Mouse (Mus musculus) left cerebral cortex, adult 2 months (tissue): Measurements from ENCODE around the gene St6galnac3. TPM values are rescaled to one million over a fixed set of nuclear protein-coding genes. Genes with fewer than 3 reads are reported as not detected.
"Not testable (repeated sequence)": the region's sequence is repeated elsewhere in the genome, so short reads cannot be mapped to it uniquely, and the experiment has no call there.

ENCODE experiments used
- DNase-seq, 2 experiments: peaks; one replicate each; pipeline ENCODE4 v3.0.0; 2021 to 2022; ENCODE audit warnings: low spot score in 2 of 2, mixed read lengths in 1 of 2; ENCODE audit errors: extremely low spot score in 1 of 2
- H3K27ac ChIP-seq: fragments of 200-600 bp; 2 replicates; pipeline ENCODE4 v1.8.1; 2022
- H3K4me3 ChIP-seq: fragments of 200-600 bp; 2 replicates; pipeline ENCODE4 v1.8.1; 2022
- CTCF ChIP-seq: fragments of 200-600 bp; IDR thresholded peaks from 2 replicates; pipeline ENCODE4 v1.8.1; 2022; ENCODE audit warnings: antibody characterized with exemption, mild to moderate bottlenecking, moderate library complexity
- intact Hi-C: fragments of 180-260 bp; cut with DNase I; formaldehyde crosslinking; loops from one replicate; pipeline ENCODE4 v1.15.1; 2025
- long read RNA-seq, 2 experiments: library from polyadenylated mRNA; stranded (forward); transcript quantifications; one replicate each; pipeline ENCODE4 v2.0.0; 2021; ENCODE audit warnings: borderline mapping rate in 2 of 2
- total RNA-seq, 2 experiments: library from RNA; stranded (reverse); gene quantifications; 2 replicates each; pipeline ENCODE4 v1.2.3; 2021

The St6galnac3 gene
- 10 to 100 TPM; 17.1 to 18.8 TPM for total RNA-seq
- long read RNA-seq, experiment 1, partial matches to known transcripts, result 0 of 3 reads
- long read RNA-seq, experiment 1, other reads (novel, unspliced or antisense), result 3 of 3 reads
- long read RNA-seq, experiment 2, partial matches to known transcripts, result 0 of 1 reads
- long read RNA-seq, experiment 2, other reads (novel, unspliced or antisense), result 1 of 1 reads

DNA sequence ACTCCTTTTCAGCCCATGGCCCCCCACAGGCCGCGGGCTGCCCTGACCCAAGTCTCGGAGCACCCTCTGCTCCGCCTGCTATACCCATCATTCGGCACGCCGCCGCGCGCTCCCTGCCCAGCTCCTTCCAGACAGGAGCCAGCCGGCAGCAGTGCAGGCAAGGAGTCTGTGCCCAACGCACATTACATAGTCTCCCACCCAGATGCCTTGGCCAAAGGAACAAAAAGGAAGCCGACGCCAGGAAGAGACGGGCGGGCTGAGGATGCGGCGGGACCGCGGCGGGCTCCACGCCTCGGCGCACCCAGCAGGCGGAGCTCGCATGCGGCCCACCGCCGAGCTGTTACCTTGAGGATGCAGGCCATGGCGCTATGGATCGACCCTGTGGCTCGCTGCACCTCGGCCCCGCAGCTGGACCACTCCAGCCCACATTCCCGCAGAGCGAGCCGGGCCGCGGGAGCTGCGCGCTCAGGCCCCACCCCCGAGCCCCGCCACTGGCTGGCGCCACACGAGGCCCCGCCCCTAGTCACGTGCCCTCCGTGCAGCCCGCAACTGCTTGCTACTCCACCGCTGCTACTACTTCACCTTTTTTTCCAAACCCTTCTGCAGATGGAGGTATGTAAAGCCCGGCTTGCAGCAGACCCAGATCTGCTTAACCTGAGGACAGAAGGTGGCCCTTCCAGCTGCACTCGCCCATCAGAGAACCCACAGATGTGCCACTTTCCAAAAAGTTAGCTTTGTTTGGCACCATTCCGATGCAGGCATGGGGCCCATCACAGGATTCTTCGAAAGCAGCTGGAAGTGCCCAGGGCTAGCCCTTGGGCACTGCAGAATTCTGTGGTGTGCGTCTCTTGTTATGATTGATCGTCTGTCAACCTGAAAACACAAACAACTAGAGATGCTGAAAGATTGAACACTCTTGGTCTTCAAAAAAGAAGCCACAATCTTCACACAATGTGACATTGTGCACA is at the start of gene St6galnac3:
Gene St6galnac3 (minus strand): TSS at position 474 of the 968 bp plus-strand sequence.
- DNase-seq, result peak; percentile 85 to 87
- Histone ChIP-seq H3K4me3 (peak within 1 kb of the TSS; percentile 93), H3K27ac (peak within 1 kb of the TSS; percentile 84)
- TF ChIP-seq CTCF, result peak; percentile 38
- intact Hi-C loops, result loop anchor here (1.0 to 5.0 kb wide), 2 partner anchors 82 to 188 kb away; partner anchors contain the start of gene Rabggtb

DNA sequence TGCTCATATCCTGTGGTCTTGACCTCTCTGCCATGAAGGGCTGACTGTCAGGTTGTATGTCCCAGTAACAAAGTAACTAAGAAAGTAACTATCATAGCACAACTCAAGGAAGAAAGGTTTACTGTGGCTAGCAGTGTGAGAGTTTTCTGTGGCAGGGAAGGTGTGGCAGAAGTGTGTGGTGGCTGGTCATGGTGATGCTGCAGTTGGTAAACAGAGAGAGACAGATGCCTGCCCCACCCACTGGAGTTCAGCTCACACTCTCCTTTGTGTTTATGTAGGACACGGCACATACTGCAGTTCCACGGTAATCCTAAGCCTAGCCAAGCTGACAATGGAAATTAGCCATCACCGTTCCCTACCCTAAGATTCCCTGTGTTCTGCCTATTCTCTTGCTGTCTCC is 49.6 kb upstream of the St6galnac3 start:
- no peak for DNase-seq
- TF ChIP-seq CTCF, result no peak
- intact Hi-C loops, result no loop called here

DNA sequence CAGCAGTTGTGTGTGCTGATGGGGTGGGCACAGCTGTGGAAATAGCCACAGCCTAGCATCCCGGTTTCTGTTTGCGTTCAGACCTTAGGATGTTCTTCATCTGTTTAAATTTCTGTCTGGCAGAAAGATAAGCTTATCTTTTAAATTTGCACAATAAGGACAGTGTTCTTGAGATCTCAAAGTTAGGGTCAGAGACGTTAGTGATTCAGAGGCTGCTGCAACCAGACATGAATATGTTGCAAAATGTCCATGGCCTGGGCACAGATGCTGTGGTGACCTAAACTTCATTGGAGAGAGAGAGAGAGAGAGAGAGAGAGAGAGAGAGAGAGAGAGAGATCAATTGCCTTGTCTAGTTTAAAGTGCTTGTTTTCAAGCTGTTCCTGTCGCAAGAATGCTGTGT is 46.5 kb upstream of the St6galnac3 start:
- H3K27ac ChIP-seq, result no peak overlapping the region
- no peak overlapping the region for H3K4me3 ChIP-seq
- intact Hi-C loops, result no loop called here
- no peak for DNase-seq
- no peak for TF ChIP-seq CTCF

More for the DNA sequence above, 49.6 kb upstream of the St6galnac3 start:
- Histone ChIP-seq H3K27ac (no peak overlapping the region), H3K4me3 (no peak overlapping the region)

GRCm38 (mm10) chr3:153770573-153770972 is 45.6 kb upstream of the St6galnac3 start:
- H3K27ac ChIP-seq, result no peak overlapping the region
- TF ChIP-seq CTCF, result no peak

DNA sequence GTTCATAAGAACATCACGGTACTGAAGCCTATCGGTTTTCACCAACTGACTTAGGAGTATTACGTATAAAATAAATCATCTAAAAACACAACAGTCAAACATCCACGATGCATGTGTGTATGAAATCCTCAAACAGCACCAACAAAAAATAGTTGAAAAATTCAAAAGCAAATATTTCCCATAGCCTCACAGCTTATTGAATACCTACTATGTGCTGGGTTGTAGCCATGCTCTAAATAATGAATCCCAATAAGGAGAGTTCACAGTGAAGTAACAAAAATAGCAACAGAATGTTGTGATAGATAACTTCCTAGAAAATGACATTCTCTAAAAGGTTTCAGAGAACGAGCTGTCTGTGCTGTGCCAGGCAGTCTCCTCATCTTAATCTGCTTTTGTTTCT is 44.2 kb upstream of the St6galnac3 start:
- no peak for TF ChIP-seq CTCF
- no peak for DNase-seq

More at GRCm38 (mm10) chr3:153770573-153770972, 45.6 kb upstream of the St6galnac3 start:
- no peak overlapping the region for H3K4me3 ChIP-seq
- intact Hi-C loops, result no loop called here
- no peak for DNase-seq

GRCm38 (mm10) chr3:153765171-153765570 is 40.2 kb upstream of the St6galnac3 start:
- DNase-seq, result no peak
- no peak overlapping the region for H3K27ac ChIP-seq
- intact Hi-C loops, result no loop called here
- H3K4me3 ChIP-seq, result no peak overlapping the region
- no peak for TF ChIP-seq CTCF

More for the DNA sequence above, 44.2 kb upstream of the St6galnac3 start:
- intact Hi-C loops, result no loop called here
- no peak overlapping the region for H3K4me3 ChIP-seq
- no peak overlapping the region for H3K27ac ChIP-seq

- Histone ChIP-seq H3K4me3 (no peak overlapping the region), H3K27ac (no peak overlapping the region)
- no peak for DNase-seq
- intact Hi-C loops, result no loop called here
- no peak for TF ChIP-seq CTCF
These were observed 39.8 kb upstream of the St6galnac3 start for GRCm38 (mm10) chr3:153764760-153765159.

- intact Hi-C loops, result no loop called here
- Histone ChIP-seq H3K4me3 (no peak overlapping the region), H3K27ac (no peak overlapping the region)
- no peak for DNase-seq
- no peak for TF ChIP-seq CTCF
These were observed 36.2 kb upstream of the St6galnac3 start for GRCm38 (mm10) chr3:153761171-153761570.

DNA sequence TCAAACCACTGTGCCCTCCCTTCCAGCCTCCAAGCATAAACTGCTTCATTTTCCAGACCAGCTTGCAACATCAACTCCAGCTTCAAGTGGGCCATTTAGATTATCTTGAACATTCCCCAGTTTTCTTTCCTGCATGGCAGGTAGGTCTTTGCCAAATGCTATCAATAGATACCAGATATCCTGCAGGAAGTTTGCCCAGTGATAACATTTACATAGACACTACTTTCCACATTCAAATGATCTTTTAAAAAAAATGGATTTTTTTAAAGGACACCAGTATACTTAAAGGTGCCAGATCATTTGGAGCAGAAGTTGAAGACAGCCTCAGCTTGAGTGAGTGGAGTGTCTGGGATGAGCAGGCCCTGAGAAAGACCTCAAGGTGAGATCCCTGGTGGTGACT is 34.3 kb upstream of the St6galnac3 start:
- intact Hi-C loops, result no loop called here
- no peak overlapping the region for H3K27ac ChIP-seq
- TF ChIP-seq CTCF, result no peak
- no peak overlapping the region for H3K4me3 ChIP-seq
- DNase-seq, result no peak

- Histone ChIP-seq H3K4me3 (no peak overlapping the region), H3K27ac (no peak overlapping the region)
- TF ChIP-seq CTCF, result peak; percentile 15
- DNase-seq, result no peak
- intact Hi-C loops, result no loop called here
These were observed 31.6 kb upstream of the St6galnac3 start for GRCm38 (mm10) chr3:153756500-153756996.

DNA sequence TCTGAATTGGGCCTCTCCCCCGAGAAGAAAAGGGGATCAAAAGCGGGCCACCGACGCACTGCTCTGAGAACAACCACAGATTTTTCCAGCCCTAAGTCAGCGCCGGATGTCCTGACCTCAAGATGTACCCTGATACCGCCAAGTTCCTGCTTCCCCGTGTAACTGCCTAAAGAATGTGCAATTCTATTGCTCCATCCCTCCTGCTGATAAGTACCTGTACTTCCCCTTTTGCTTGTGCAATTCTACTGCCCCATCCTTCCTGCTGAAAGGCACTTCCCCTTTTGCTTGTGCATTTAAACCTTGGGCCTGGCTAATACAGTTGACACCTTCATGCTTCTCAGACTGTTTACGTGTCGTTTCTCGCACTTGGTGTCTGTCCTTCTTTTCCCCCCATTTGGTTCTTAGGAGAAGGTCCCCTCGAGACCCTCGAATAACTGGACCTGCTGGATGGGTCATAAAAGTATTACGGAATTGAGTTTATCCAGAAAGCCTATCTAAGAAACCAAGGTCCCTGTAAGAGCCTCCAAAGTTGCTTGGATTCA is 30.9 kb upstream of the St6galnac3 start:
- DNase-seq, H3K27ac ChIP-seq, H3K4me3 ChIP-seq, intact Hi-C loops: not testable (repeated sequence)

DNA sequence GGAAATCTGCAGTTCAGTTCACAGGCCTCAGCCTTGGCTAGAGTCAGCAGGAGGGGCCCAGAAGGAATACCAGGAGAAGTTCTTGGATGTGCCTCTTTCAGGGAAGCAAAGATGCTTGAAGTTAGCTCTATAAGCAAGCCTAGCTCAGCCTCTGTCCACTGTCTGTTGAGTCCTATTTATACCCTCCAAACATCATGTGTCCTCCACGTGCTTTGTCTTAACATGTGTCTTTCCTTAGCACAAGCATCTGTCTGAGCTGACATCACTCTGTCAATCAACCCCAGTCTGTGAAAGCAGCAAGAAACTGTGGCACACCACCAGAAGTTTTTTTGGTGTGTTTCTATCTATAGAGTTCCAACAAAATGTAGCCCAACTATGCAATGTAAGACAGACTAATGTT is 26.5 kb upstream of the St6galnac3 start:
- no peak for DNase-seq
- Histone ChIP-seq H3K27ac (no peak overlapping the region), H3K4me3 (no peak overlapping the region)
- intact Hi-C loops, result no loop called here
- no peak for TF ChIP-seq CTCF
